Mouse (Mus musculus) testis, postnatal 10 days (tissue): ENCODE measurements around the gene St3gal2.
"Not testable (repeated sequence)": the region's sequence is repeated elsewhere in the genome, so short reads cannot be mapped to it uniquely, and the experiment has no call there.

Experiments
- DNase-seq: peaks from one replicate; pipeline ENCODE4 v3.0.0; 2021; ENCODE audit warnings: low spot score

St3gal2 gene

DNA sequence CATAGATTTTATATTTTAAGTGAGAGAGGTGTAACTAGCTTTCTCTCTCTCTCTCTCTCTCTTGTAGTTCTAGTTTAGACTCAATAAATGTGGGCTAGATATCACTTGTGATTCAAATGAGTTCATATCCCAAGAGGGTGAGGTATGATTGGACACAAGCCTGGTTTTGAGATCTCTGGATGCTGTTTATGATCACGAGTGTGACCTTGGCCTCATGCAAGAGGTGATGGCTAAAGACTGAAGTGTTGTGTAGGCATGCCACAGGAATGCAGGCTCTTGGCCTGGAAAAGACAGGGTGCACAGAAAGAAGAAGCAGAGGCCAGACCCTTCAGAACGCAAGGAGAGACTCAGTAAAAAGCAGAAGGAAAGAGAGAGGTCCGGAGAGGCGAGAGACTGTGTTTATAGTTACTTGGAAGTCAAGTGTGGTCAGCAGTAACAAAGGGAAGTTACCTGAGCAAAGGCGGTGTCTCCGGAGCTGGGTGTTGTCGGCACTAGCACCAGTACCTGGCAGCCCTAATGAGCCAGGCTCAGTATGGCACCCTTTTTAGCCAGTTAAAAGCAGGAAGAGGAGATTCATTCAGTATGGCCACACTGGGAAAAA, 24.7 kb downstream of the St3gal2 start:
- DNase-seq: no peak

DNA sequence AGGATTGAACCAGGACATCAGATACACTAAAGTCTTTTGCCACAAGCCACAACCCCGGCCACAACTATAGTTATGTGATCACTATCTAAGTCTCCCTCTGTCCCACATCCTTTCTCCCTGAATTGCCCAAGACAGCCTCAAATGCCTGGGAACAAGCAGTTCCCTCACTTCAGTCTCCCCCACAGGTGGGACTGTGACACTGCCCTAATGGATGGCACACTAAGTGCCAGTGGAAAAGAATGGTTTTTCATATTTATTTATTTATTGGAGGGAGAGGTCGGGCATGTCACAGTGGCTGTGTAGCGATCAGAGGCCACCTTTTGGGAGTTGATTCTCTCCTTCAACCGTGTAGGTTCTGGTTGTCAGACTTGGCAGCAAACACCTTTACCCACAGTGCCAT, 26.0 kb downstream of the St3gal2 start:
- no peak for DNase-seq

DNA sequence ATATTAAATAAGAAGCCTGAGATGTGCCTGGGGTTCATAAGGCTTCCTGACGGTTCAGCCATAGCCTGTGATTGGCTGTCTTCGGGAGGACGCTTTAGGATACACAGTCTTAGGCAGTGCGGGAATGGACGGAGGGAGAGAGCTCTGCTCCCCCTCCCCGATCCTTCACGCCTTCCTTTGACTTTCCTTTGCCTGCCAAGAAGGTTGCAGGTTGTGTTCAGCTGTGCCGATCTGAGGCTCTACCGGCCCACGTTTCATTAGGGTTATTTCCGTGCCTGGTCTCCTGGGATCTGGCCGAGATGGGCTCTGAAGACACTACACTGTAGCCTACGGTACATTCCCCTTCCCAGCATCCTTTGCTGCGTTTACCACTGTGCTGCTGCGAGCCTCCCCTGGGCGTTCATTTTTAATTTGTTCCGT, 30.4 kb downstream of the St3gal2 start:
- no peak for DNase-seq

DNA sequence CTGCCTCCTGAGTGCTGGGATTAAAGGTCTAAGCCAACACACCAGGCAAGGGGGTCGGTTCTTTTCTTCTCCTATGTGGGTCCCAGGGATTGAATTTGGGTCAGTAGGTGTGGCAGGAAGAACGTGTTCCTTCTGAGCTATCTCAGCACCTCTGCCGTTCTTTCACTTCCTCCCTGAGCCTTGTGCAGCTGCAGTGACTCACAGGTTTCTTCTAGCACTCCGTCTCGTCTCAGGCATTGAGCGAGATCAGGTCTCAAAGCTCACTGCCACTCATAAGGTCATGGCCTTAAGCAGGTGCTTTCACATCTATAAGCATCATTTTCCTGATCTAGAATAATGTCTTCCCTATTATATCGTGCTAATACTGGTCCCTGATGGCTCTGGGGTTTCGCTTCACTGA, 35.1 kb downstream of the St3gal2 start:
- DNase-seq: no peak

DNA sequence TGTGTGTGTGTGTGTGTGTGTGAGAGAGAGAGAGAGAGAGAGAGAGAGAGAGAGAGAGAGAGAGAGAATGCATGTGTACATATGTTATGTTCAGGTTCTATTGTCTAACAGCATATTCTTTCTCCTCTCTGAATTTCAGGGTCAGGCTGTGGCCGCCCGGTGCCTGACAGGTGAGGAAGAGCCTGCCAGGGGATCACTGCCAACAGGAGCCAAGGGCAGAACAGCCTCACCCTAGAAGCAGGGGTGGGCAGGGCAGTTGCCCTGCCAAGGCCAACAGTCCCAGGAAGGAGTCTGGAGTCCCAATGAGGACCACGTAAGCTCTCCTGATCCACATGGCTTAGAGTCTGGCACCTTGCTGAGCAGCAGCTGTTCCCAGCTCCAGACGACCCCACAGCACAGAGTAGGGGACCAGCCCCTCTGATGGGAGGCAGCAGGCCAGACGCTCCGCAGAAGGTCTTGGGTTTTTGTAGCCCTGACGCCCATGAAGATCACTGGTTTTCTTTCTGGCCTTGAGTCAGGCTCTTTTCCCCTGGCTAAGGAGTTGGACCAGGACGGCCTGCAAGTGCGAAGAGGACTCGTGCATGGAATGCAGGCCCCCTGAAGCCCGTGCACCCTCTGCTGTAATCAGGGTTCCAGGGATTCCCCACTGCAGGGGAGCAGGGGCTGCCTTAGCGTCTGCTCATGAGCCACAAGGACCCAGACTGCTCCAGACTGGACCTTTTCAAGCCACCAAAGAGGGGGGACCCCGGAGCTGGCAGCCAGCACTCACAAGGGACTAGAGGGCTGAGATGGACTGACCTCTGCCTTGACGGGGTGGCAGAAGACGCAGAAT, 37.1 kb downstream of the St3gal2 start:
- no peak for DNase-seq

DNA sequence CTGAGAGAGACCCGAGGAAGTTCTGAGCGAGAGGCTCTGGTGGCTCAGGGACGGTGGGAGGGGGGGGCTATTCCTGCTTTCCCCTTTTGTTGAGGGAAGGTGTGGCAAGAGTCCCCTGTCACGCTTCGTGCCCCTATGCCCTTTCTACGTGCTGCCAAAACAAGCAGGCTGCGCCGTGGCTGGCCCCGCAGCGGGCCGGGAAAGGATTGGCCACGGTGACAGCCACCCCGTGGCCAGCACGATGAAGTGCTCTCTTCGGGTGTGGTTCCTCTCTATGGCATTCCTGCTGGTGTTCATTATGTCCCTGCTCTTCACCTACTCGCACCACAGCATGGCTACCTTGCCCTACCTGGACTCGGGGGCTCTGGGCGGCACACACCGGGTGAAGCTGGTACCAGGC, 37.7 kb downstream of the St3gal2 start:
- DNase-seq: no peak

DNA sequence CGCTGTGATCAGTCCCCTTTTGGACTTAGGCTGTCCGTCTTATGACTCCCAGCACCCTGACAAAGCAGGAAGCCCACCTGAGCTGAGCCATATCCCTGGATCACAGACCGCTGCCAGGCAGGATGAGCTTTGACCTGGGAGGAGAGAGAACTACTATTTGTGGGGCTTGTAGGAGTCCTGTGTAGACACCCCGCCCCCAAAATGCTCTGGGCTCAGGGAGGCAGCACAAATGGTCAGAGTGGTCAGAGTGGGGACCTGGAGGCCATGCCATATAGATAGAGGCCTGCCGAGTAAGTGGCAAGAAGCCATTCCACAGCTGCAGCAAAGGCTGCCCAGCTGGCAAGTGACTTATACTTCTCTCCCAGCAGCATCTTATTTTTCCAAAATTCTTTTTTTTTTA, 38.4 kb downstream of the St3gal2 start:
- no peak for DNase-seq

DNA sequence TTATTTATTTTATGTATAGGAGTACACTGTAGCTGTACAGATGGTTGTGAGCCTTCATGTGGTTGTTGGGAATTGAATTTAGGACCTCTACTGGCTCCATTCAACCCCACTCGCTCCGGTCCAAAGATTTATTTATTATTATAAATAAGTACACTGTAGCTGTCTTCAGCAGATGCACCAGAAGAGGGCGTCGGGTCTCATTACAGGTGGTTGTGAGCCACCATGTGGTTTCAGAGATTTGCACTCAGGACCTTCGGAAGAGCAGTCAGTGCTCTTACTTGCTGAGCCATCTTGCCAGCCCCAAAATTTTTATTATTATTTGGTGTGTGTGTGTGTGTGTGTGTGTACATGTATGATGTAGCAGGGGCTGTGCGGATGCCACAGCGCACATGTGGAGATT, 38.8 kb downstream of the St3gal2 start:
- DNase-seq: not testable (repeated sequence)

DNA sequence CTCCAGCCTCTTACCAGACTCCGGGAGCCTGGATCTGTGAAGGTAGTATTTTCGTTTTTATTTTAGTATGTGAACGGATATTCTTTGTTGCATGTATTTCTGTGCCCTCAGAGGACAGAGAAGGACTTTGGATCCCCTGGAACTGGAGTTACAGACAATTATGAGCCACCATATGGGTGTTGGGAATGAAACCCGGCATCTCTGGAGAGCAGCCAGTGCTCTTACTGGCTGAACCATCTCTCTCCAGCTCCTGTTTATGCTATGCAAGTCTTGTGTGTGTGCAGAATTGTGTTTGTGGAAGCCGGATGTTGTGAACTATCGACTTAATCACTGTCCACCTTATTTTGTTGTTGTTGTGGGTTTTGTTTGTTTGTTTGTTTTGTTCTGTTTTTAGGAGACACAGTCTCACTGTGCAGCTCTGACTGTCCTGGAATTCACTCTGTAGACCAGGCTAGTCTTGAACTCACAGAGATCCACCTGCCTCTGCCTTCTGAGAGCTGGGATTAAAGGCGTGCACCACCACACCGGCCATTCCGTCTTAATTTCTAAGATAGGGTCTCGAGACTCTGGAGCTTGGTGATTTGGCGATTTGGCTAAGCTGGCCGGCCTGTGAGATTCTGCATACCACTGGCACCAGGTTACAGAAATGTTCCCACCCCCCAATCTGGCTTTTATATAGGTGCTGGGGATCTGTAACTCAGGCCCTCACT, 39.5 kb downstream of the St3gal2 start:
- no peak for DNase-seq

DNA sequence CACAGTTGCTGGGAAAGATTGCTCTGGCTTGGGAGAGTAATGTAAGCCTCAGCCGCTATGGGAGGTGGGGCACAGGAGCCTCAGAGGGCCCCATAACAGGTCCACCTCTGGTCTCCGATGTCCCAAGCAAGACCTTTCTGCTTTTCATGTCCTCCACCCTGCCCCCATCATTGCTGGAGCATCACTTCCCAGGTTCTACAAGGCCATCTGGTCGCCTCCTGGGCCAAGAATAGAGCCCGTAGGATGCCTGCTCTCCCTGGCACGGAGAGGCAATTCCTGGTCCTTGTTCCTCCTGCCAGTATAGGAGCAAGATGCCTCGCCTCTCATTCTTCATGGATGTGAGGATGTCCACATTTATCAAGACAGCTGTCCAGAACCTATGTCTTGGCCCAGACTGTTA, 40.2 kb downstream of the St3gal2 start:
- DNase-seq: no peak

DNA sequence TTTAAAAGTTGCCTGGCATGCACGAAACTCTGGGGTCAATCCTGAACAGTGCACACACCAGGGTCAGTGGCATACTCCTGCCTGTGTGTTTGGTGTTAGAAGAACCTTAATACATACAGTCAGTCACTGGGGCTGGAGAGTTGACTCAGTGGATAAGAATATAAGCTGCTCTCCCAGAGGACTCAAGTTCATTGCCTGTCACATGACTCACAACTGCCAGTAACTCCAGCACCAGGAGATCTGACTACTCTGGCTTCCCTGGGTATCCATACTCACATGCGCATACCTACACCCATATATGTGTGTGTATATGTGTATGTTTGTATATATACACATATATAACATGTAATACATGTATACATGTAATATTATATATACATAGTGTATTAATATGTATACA, 43.3 kb downstream of the St3gal2 start:
- no peak for DNase-seq

DNA sequence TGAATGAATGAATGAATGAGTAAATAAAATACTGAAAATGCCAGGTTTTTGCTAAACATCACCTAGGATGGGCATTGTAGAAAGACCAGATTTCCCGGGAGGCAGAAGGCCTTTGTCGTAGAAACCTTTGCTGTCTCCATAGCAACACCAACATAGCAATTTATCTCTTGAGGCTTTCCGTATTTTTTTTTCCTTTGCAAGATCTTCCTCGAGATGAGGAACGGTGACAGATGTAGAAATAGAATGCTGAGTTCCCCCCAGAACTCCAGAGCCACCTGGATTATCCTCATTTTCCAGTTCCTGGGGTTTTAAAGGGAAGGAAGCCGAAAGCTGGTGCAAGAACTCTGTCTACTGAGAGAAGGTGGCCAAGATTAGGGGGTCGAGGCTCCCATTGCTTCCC, 44.9 kb downstream of the St3gal2 start:
- no peak for DNase-seq

DNA sequence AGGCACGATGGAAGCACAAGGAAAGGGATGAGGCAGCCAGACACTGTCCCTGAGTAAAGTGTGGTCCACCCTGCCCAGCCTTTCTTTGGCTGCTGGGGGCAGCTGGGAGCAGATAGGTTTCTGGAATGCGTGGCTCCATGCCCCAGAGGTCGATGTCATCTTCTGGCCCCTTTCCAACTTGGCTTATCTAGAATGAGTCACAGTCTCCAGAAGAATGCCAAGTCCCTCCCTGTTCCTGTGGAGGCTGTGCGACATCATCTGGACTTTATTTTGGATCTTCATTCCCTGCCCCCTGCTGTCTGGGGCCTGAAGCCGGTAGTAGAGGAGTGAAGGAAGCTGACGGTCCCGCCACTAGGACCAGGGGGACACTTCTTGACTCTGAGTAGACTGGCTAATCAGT, 45.9 kb downstream of the St3gal2 start:
- DNase-seq: peak; percentile 80

DNA sequence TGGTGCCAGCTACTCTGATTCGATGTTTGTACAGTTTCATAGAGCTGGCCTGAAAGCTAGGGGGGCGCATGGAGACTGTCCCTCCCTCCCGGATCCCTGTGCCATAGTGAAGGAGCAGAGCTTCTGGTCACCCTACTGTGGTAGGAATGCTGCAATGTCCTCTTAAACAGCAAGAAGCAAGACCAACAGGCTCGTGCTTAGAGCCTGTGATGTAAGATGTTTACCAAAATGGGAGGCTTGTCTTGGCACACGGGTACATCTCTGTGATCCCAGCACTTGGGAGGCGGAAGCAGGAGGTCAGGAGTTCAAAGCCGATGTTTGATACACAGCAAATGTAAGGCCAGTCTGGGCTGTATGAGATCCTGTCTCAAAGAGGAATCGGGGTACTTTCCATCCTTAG, 46.9 kb downstream of the St3gal2 start:
- no peak for DNase-seq

DNA sequence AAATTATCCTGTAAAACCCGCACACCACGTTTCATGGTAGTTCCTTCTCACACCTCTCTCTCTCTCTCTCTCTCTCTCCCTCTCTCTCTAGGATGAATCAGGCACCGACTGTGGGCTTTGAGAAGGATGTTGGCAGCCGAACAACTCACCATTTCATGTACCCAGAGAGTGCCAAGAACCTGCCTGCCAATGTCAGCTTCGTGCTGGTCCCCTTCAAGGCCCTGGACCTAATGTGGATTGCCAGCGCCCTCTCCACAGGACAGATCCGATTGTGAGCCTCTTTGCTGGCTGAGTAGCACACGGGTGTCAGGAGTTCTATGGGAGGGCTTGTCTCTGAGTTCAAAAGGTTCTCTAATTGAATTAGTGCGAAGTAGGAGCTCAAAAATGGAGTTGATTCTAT, 47.6 kb downstream of the St3gal2 start:
- no peak for DNase-seq

DNA sequence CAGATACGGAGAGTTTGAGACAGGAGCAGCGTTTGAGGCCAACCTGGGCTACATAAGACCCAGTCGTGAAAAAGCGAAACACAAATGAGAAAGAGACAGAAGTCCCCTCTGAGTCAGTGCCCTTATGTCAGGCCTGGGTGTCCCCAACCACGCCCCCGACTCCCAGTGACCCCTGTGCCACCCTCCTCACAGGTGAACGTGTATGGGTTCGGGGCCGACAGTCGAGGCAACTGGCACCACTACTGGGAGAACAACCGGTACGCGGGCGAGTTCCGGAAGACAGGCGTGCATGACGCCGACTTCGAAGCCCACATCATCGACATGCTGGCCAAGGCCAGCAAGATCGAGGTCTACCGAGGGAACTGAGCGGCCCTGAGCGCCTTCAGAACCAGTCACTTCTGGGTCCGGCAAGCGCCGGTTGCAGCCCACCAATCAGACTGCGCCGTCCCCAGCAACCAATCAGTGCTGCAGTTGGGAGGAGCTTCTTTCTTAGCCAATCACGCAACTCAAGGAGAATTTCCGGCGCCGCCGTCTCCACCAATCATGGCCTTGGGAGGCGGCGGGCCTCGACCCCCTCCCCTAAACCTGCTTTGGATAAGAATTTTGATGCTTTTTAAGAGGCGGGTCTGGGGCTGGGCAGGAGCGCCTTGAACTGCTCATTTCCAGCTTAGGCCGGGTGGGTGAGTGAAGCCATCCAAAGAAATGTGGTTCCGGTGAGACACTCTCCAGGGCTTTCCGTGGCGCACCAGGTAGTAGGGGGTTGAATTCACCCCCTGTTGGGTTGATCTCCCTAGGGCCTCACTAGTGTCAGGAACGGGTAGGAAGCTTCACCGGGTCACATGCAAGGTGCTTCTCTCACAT, 50.4 kb downstream of the St3gal2 start:
- peak; percentile 80 for DNase-seq

DNA sequence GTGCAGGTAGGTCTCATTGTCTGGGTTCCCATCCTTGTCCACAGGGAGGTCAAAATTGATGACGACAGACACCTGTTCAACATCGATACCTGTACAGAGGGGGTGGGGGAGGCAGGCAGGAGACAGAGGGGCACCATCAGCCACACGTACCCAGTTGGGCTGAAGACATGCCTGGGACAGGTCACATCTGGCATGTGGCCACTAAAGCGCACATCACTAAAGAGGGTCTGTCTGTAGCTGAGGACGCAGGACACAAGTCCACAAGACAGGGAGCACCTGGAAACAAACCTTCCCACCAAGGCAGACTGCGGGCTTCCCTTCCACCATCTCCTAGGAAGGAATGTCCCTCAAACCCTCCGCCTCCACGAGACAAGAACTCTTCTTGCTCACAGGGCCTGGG, 56.8 kb downstream of the St3gal2 start:
- DNase-seq: not testable (repeated sequence)

DNA sequence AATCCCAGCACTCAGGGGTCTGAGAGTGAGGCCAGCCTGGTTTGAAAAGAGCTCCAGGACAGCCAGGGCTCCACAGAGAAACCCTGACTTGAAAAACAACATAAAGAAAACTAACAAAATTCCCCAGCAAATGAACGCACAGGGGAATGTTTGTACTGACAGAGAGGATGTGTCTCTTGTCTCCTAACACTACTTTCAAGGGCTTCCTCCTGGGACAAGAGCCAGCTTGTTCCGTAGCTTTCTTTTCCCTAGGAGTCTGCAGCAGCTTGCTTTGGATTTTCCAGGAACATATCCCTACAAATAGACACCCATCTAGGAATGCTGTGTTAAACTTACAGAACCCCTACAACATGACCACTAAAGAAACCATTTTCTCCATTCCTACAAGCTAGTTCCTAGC, 58.3 kb downstream of the St3gal2 start:
- DNase-seq: not testable (repeated sequence)

DNA sequence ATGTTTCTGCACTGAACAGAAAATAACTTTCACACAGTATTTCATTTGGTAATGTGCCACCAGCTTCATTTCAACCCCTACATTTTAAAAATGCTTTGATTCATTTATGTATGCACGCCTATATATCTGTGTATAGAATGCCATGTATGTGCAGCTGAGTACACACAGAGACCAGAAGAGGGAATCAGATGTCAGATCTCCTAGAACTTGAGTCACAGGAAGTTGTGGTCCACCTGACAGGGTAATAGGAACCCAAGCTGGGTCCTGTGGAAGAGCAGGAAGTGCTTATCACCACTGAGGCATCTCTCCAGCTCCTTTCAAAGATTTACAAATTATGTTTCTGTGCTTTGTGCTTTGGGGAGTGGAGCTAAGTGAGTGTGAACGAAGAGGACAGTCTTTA, 61.6 kb downstream of the St3gal2 start:
- no peak for DNase-seq

DNA sequence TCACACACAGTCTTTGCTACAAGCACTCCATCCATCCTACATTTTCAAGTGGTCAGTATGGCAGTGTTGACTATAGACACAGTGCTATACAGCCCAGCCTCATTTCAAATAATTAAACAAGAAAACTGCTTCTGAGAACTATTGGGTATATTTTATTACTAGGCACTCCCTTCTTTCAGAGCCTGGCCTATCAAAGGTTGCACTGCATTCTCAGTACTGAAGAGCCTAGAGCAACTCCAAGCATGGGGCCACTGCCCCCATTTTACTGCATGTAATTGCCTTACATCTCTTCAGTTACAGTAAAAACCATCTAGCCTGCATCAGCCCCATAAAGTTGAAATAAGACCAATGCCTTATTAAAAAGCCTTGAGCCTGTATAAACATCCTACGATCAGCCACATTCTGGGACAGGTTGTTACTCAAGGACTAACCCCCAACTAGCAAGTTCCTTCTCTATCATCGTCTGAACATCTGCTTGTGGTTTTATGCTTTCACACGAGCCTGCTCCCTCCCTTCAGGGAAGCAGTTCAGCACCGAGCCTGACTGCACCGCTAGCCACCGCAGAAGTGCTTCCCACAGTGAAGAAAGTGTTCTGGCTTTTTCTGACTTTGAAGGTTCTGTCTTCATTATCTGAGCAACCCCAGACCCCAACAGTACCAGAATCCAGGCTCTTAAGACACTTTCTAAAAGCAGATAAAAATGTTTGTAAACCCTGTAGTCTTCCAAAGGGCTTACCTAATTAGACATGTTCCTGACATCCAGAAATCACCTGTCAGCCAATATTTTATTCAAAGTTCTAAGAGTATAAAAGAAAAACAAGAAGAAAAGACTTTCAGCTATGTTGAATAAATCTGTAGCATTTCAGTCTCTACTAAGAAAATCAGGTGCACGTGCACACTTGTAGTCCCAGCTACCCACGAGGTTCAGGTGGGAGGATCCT, 68.4 kb downstream of the St3gal2 start:
- no peak for DNase-seq

DNA sequence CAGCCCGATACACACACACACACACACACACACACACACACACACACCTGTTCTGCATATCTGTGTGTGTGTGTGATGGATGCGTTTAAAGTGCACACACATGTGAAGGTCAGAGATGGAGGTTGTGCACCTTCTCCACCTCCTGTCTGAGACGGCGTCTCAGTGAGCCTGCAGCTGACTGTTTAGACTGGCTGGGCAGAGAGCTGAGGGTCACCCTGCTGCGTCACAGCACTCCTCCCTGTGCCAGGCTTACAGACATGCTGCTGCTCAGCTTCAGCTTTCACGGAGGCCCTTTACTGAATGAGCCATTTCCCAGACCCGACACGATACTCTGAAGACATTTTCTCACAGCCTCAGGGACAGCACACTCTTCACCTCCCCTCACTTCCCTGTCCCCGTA, 70.3 kb downstream of the St3gal2 start:
- DNase-seq: no peak
